Mouse (Mus musculus) heart, postnatal 0 days (tissue): ENCODE measurements around the gene Fmnl2. TPM values are rescaled to one million over a fixed set of nuclear protein-coding genes. Genes with fewer than 3 reads are reported as not detected.
A peak's percentile ranks its signal among the peaks of the same experiment; 100 is the strongest.

Experiments
- ATAC-seq: fragments of 200-750 bp; cut with Nextera tagmentation; 2 replicates; pipeline ENCODE4 v1.8.0; 2017; ENCODE audit warnings: low read depth, moderate number of reproducible peaks, moderate library complexity; ENCODE audit not compliant: insufficient read depth
- DNase-seq: peaks from one replicate; pipeline ENCODE4 v3.0.0-alpha.2; 2016; ENCODE audit warnings: low spot score
- H3K27ac ChIP-seq: fragments of 300-500 bp; sonication (generic); 2 replicates; pipeline ENCODE4 v1.5.1; 2014; ENCODE audit warnings: low read depth, mild to moderate bottlenecking
- H3K27me3 ChIP-seq: fragments of 300-500 bp; sonication (generic); 2 replicates; pipeline ENCODE4 v1.6.1; 2014; ENCODE audit warnings: low read length, mixed read lengths; ENCODE audit not compliant: control insufficient read depth, insufficient read depth
- H3K36me3 ChIP-seq: fragments of 300-500 bp; sonication (generic); replicated peaks from 2 replicates; pipeline ENCODE4 v1.6.1; 2014; ENCODE audit warnings: low read length, mixed read lengths; ENCODE audit not compliant: control insufficient read depth, insufficient read depth
- H3K4me1 ChIP-seq: fragments of 300-500 bp; sonication (generic); 2 replicates; pipeline ENCODE4 v1.6.1; 2014; ENCODE audit warnings: antibody characterized with exemption; ENCODE audit not compliant: control insufficient read depth, insufficient read depth
- H3K4me2 ChIP-seq: fragments of 300-500 bp; sonication (generic); 2 replicates; pipeline ENCODE4 v1.6.1; 2014; ENCODE audit warnings: low read depth, mild to moderate bottlenecking, low read length, moderate library complexity
- H3K4me3 ChIP-seq: fragments of 300-500 bp; sonication (generic); 2 replicates; pipeline ENCODE4 v1.5.1; 2014; ENCODE audit warnings: low read depth, low read length
- H3K9ac ChIP-seq: fragments of 300-500 bp; sonication (generic); replicated peaks from 2 replicates; pipeline ENCODE4 v1.6.1; 2014; ENCODE audit warnings: low read depth, low read length, mixed read lengths
- H3K9me3 ChIP-seq: fragments of 300-500 bp; sonication (generic); replicated peaks from 2 replicates; pipeline ENCODE4 v1.6.1; 2016; ENCODE audit warnings: low read length; ENCODE audit not compliant: control insufficient read depth
- CTCF ChIP-seq: IDR thresholded peaks from 2 replicates; pipeline ENCODE4 v1.5.1; 2016; ENCODE audit warnings: antibody characterized with exemption, control low read depth, low read depth
- EP300 ChIP-seq: IDR thresholded peaks from 2 replicates; pipeline ENCODE4 v1.6.1; 2016; ENCODE audit warnings: antibody characterized with exemption, low read depth
- WGBS: fragments of 180-500 bp; shearing (Covaris S2); extraction: QIAGEN DNeasy Blood & Tissue Kit; methylation state at CpG from one replicate; pipeline ENCODE4 v1.1.7; 2014; 5-methylcytosine and 5-hydroxymethylcytosine counted together
- polyA plus RNA-seq: library from polyadenylated mRNA; unstranded; fragments of >200 nt; fragmentation: Nextera tagmentation; extraction: Ambion mirVana; gene quantifications from 2 replicates; pipeline ENCODE4 v1.2.1, GENCODE M21; 2015
- total RNA-seq: library from RNA; depleted of rRNA; stranded (reverse); fragments of >200 nt; gene quantifications from 2 replicates; pipeline ENCODE4 v1.2.3, GENCODE M21; 2014; ENCODE audit warnings: low replicate concordance

Gene Fmnl2
- total and polyA plus RNA-seq, 2 experiments from 2014 or later, result 0.77 to 1.6 TPM

DNA sequence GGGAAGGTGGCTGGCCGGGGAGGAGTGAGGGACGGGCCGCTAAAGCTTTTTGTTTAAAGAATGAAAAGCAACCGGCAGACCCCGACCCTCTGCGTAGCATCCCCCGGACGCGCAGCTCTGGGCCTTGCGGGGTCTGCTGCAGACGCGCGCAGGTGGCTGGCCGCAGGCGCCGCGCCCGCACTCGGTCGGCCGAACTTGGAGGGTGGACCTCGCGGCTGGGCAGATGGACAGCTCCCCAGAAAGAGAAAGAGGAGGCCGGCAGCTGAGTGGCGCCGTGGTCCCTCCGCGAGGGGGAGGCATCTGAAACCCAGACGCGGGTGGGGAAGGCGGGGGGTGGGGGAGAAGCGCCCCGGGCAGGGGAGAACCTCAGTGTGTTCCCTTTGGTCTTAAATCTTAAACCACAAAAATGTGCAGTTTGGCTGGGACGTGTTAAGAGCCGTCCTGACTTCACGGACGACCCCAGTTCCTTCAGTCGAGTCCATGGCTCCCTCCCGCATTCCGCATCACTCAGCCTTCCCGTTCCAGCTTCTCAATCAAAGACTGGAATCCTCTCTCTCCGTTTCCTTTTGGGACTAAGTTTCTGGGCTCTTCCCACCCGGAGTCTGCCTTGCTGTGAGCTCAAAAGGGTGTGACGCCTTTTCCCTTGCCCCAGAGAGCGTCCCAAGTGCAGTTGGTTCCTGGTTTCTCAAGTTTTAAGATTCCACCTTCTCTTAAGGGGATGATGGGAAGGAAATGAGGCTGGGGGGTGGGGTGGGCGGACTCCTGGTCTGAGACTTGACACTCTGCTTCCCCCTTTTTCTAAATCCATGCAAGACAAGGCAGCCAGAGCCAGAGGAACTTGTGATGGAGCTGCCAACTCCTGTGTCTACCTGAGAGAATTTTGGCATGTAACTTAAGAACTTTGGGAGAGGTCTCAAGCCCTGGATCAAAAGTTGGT lies 1.1 kb downstream of the Fmnl2 start:
- no peak overlapping the region for H3K27ac ChIP-seq
- ATAC-seq (peak; percentile 37), DNase-seq (peak; percentile 29)
- no peaks in the 10 kb centered on the region for H3K9me3 ChIP-seq
- no peak for TF ChIP-seq CTCF
- no peak for TF ChIP-seq EP300
- 0 out of 2 replicates have a peak, but pooled peaks cover 3% of the 10 kb centered on the region for H3K4me1 ChIP-seq
- peak overlapping the region; percentile 89 for H3K4me2 ChIP-seq
- H3K9ac ChIP-seq, result peak overlapping the region; percentile 60
- WGBS, result 1% methylated on average over 46 of the region's 46 CpGs
- H3K36me3 ChIP-seq, result no peaks in the 10 kb centered on the region
- H3K4me3 ChIP-seq, result peak overlapping the region; percentile 65
- no peaks in the 10 kb centered on the region for H3K27me3 ChIP-seq

GRCm38 (mm10) chr2:52859466-52859840 lies 1.8 kb downstream of the Fmnl2 start:
- Histone ChIP-seq H3K27ac (no peak overlapping the region), H3K27me3 (no peaks in the 10 kb centered on the region), H3K9ac (no peak overlapping the region), H3K4me3 (peak overlapping the region; percentile 65; the same call in 1 of the 2 replicates), H3K4me1 (0 out of 2 replicates have a peak, but pooled peaks cover 3% of the 10 kb centered on the region), H3K36me3 (no peaks in the 10 kb centered on the region), H3K4me2 (peak overlapping the region; percentile 89), H3K9me3 (no peaks in the 10 kb centered on the region)
- DNase-seq (no peak), ATAC-seq (no peak)
- 59% methylated on average over 7 of the region's 7 CpGs for WGBS
- TF ChIP-seq CTCF, result no peak
- no peak for TF ChIP-seq EP300

GRCm38 (mm10) chr2:52860111-52860775 lies 2.6 kb downstream of the Fmnl2 start:
- H3K27ac ChIP-seq, result no peak overlapping the region
- no peaks in the 10 kb centered on the region for H3K27me3 ChIP-seq
- no peak overlapping the region for H3K9ac ChIP-seq
- H3K4me1 ChIP-seq, result 0 out of 2 replicates have a peak, but pooled peaks cover 3% of the 10 kb centered on the region
- no peaks in the 10 kb centered on the region for H3K9me3 ChIP-seq
- no peak for DNase-seq
- TF ChIP-seq EP300 (no peak), CTCF (no peak)
- H3K36me3 ChIP-seq, result no peaks in the 10 kb centered on the region
- H3K4me3 ChIP-seq, result no peak overlapping the region
- WGBS, result 61% methylated on average over 8 of the region's 8 CpGs
- H3K4me2 ChIP-seq, result no peak overlapping the region
- ATAC-seq, result no peak

DNA sequence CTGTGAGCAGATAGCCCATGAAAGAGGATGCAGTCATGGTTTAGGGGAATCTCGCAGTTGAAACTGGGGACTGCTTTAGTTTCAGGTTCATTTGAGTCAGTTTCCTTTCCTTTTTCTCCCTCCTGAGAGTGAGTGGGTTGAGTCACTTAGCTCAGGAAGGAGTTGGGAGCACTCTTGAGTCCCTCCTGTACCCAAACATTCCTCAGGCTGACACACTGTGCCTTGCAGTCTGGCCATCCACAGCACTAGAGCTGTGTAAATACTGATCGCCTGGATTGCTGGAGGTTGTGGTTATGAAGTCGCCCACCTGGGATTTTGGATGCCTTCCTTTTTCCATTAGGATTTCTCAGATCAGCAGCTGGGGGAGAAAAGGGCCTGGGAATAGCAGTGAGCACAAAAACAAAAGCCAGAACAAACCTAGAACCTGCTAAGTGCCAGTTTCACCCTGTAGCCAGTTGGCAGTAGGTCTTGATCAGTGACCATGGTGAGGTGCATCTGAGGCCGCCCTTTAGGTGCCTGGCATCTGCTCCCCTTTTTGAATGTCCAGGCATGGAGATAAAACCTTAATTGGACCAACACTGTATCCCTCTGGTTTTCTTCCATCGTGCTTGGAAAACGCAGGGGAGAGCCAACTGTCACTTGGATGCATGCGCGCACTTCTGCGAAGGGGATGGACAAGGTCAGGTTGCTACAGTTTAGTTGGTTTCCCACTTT lies 4.5 kb downstream of the Fmnl2 start:
- H3K36me3 ChIP-seq, result no peaks in the 10 kb centered on the region
- no peaks in the 10 kb centered on the region for H3K9me3 ChIP-seq
- H3K27ac ChIP-seq, result no peak overlapping the region
- DNase-seq (no peak), ATAC-seq (no peak)
- WGBS, result 82% methylated on average over 9 of the region's 9 CpGs
- H3K9ac ChIP-seq, result no peak overlapping the region
- no peak overlapping the region for H3K4me3 ChIP-seq
- TF ChIP-seq EP300, result no peak
- TF ChIP-seq CTCF, result no peak
- no peak overlapping the region for H3K4me2 ChIP-seq
- H3K4me1 ChIP-seq, result 0 out of 2 replicates have a peak, but pooled peaks cover 1% of the 10 kb centered on the region
- no peaks in the 10 kb centered on the region for H3K27me3 ChIP-seq

DNA sequence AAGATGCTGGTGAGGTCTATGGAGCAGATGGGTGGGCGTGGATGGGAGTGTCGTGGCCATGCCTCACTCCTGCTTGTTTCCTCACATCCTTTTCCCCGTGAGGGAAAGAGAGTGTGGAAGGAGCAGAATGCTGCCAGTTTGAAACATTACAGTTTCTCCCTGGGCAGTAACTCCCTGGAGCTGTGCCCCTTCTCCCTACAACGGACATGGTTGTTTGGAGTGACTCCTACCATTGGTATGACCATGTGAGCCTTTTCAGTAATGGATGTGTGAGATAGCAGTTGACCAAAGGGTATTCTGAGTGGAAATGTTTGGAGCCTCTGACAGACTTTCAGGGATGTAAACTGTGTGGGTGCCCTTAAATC lies 5.1 kb downstream of the Fmnl2 start:
- TF ChIP-seq EP300, result no peak
- no peak for TF ChIP-seq CTCF
- Histone ChIP-seq H3K4me2 (no peak overlapping the region), H3K4me1 (no peaks in the 10 kb centered on the region), H3K27me3 (no peaks in the 10 kb centered on the region), H3K9ac (no peak overlapping the region), H3K4me3 (no peak overlapping the region), H3K9me3 (no peaks in the 10 kb centered on the region), H3K36me3 (no peaks in the 10 kb centered on the region), H3K27ac (no peak overlapping the region)
- WGBS, result 66% methylated on average over 4 of the region's 4 CpGs
- DNase-seq (no peak), ATAC-seq (no peak)
